Mouse (Mus musculus) 3T3-L1 (cell line): ENCODE data around the gene Tyk2.

Experiments
- DNase-seq: peaks from one replicate; pipeline ENCODE4 v3.0.0-alpha.2; 2015; ENCODE audit warnings: low read depth, low spot score

The Tyk2 gene

GRCm38 (mm10) chr9:21131059-21131956 lies at the start of gene Tyk2:
TSS of gene Tyk2 (minus strand) at chr9:21131243.
- DNase-seq = peak; percentile 99

GRCm38 (mm10) chr9:21180841-21181240 lies 49.8 kb upstream of the Tyk2 start:
- DNase-seq = no peak

GRCm38 (mm10) chr9:21180402-21180801 lies 49.4 kb upstream of the Tyk2 start:
- DNase-seq = peak; percentile 81

- DNase-seq = no peak
Observed at GRCm38 (mm10) chr9:21172364-21172763, 41.3 kb upstream of the Tyk2 start.

GRCm38 (mm10) chr9:21169157-21169556 lies 38.1 kb upstream of the Tyk2 start:
- no peak for DNase-seq

- peak; percentile 92 for DNase-seq
Observed at GRCm38 (mm10) chr9:21168161-21169123, 37.4 kb upstream of the Tyk2 start.

- DNase-seq = peak; percentile 82
Observed at GRCm38 (mm10) chr9:21167140-21168097, 36.4 kb upstream of the Tyk2 start.

GRCm38 (mm10) chr9:21166516-21166915 lies 35.5 kb upstream of the Tyk2 start:
- DNase-seq = peak; percentile 32

GRCm38 (mm10) chr9:21165952-21166451 lies 35.0 kb upstream of the Tyk2 start:
- DNase-seq = peak; percentile 34

- peak; percentile 67 for DNase-seq
Observed at GRCm38 (mm10) chr9:21165041-21165951, 34.3 kb upstream of the Tyk2 start, which contains the start of gene Pde4a. TSS of gene Pde4a (plus strand) at chr9:21165714.

GRCm38 (mm10) chr9:21164072-21164471 lies 33.0 kb upstream of the Tyk2 start:
- DNase-seq = peak; percentile 46

- DNase-seq = peak; percentile 55
Observed at GRCm38 (mm10) chr9:21163086-21164050, 32.3 kb upstream of the Tyk2 start.

GRCm38 (mm10) chr9:21161209-21161909 lies 30.3 kb upstream of the Tyk2 start:
- DNase-seq = peak; percentile 65

GRCm38 (mm10) chr9:21154787-21155186 lies 23.7 kb upstream of the Tyk2 start:
- no peak for DNase-seq

- peak; percentile 64 for DNase-seq
Observed at GRCm38 (mm10) chr9:21153833-21154232, 22.8 kb upstream of the Tyk2 start.

- no peak for DNase-seq
Observed at GRCm38 (mm10) chr9:21153331-21153730, 22.3 kb upstream of the Tyk2 start.

GRCm38 (mm10) chr9:21152715-21153114 lies 21.7 kb upstream of the Tyk2 start:
- peak; percentile 63 for DNase-seq
